Mouse (Mus musculus) lung, postnatal 0 days (tissue): Measurements from ENCODE around the gene Idh2.

Experiments used
- CTCF ChIP-seq: IDR thresholded peaks from 2 replicates; pipeline ENCODE4 v1.5.1; 2016; ENCODE audit warnings: antibody characterized with exemption, mild to moderate bottlenecking
- EP300 ChIP-seq: IDR thresholded peaks from 2 replicates; pipeline ENCODE4 v1.6.1; 2016; ENCODE audit warnings: antibody characterized with exemption, mild to moderate bottlenecking, control low read depth

DNA sequence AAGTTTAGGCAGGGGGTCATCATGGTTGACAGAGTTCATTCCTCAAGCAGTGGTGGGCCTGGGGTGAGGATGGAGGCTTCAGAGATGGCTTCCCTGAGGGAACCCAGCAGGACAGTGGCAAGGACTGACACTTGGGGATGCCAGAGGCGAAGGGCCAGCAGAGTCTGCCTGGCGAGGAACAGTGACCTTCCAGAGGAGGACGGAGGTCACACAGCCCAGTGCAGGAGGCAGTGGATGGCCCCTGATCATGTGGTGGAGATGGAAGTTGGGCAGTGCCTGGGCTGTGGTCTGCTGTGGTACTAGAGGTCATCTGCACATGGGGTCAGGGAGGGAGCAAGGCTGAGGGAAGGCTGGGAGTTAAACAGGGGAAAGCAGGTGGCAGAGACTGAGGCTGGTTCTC, 49.9 kb downstream of the Idh2 start:
- TF ChIP-seq EP300 (no peak), CTCF (no peak)
